Mouse (Mus musculus): Measurements from ENCODE around the gene Cd46. TPM values are rescaled to one million over a fixed set of nuclear protein-coding genes. Genes with fewer than 3 reads are reported as not detected.

The Cd46 gene
- polyA plus RNA-seq, 1 experiment from 2014 or later = 1.3 TPM

GRCm38 (mm10) chr1:195040437-195040836 lies 51.6 kb downstream of the Cd46 start:
- H3K36me3 ChIP-seq = no peaks in the 10 kb centered on the region
- no peak overlapping the region for H3K4me3 ChIP-seq
- no peak overlapping the region for H3K9ac ChIP-seq
- H3K27me3 ChIP-seq = no peaks in the 10 kb centered on the region
- no peak overlapping the region for H3K4me2 ChIP-seq
- no peak overlapping the region for H3K27ac ChIP-seq
- H3K4me1 ChIP-seq = no peaks in the 10 kb centered on the region
- no peak for ATAC-seq (ENCODE audit: borderline replicate concordance, extremely low read depth, low FRiP score, low TSS enrichment)
- H3K9me3 ChIP-seq = no peaks in the 10 kb centered on the region

DNA sequence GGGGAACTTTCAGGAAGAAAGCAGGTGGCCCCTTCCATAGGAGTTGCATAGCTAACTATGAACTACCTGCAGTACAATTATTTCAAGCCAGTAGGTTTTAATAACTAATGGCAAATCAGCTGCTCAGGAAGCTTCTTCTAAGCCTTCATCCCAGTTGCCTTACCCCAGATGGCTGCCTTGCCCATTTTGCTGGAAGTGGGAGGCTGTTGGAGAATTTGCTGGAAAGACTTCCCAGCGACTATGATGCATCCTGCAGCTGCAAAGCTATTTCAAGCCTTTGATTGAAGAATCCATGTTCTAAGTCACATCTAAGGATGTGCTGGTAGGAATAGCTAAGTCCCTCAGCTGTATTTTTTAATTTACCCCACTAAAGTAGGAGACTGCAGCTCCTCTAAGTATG lies 53.7 kb downstream of the Cd46 start:
- 59% methylated on average over 1 of the region's 1 CpGs for WGBS
- H3K27me3 ChIP-seq = no peaks in the 10 kb centered on the region
- H3K9ac ChIP-seq = no peak overlapping the region
- H3K4me1 ChIP-seq = no peaks in the 10 kb centered on the region
- H3K36me3 ChIP-seq = no peaks in the 10 kb centered on the region
- H3K4me2 ChIP-seq = no peak overlapping the region
- H3K9me3 ChIP-seq = no peaks in the 10 kb centered on the region
- no peak for ATAC-seq (ENCODE audit: borderline replicate concordance, extremely low read depth, low FRiP score, low TSS enrichment)
- no peak overlapping the region for H3K27ac ChIP-seq
- H3K4me3 ChIP-seq = no peak overlapping the region

DNA sequence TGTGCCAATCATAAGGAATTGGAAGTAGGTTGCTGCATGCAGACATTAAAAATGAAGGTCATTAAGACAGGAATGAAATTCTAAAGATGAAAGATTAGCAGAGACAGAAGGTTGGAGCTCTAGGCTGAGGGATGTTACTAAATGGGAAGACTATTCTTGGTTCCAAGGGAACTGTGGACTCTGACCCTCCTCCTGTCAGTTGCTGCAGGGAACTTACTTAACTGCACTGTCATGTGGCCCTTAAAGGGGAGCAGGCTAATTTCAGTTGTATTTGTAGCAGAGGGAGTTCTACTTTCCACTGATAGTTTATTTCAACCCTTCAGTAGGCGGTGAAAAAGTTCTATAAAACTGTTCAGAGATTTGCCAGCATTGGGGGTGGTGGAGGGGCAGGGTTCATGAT lies 54.1 kb downstream of the Cd46 start:
- Histone ChIP-seq H3K4me1 (no peaks in the 10 kb centered on the region), H3K27ac (no peak overlapping the region), H3K4me3 (no peak overlapping the region), H3K27me3 (no peaks in the 10 kb centered on the region), H3K4me2 (no peak overlapping the region), H3K9me3 (no peaks in the 10 kb centered on the region), H3K9ac (no peak overlapping the region), H3K36me3 (no peaks in the 10 kb centered on the region)
- ATAC-seq (ENCODE audit: borderline replicate concordance, extremely low read depth, low FRiP score, low TSS enrichment) = no peak
- WGBS = 90% methylated on average over 1 of the region's 1 CpGs

DNA sequence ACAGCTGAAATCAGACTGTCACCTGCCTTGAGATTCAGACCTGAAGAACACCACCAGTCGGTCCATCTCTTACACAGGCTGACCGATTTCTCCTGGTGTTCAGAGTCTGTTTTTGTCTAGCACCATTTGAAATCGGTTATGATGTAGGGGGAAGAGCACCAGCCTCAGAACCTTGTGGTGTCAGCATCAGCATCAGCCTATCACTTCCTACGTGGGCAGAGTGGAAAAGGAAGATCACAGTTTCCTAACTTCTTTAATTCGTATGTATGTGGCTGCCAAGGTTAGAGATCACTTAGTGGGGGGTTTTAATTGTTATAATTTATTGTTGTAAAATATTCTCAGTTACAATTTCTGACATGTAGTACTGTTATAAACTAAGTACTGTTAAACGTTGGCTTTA lies 54.6 kb downstream of the Cd46 start:
- 79% methylated on average over 6 of the region's 6 CpGs for WGBS
- no peak overlapping the region for H3K4me3 ChIP-seq
- no peak for ATAC-seq (ENCODE audit: borderline replicate concordance, extremely low read depth, low FRiP score, low TSS enrichment)
- no peaks in the 10 kb centered on the region for H3K4me1 ChIP-seq
- no peak overlapping the region for H3K9ac ChIP-seq
- no peak overlapping the region for H3K4me2 ChIP-seq
- H3K9me3 ChIP-seq = no peaks in the 10 kb centered on the region
- H3K36me3 ChIP-seq = no peaks in the 10 kb centered on the region
- H3K27ac ChIP-seq = no peak overlapping the region
- no peaks in the 10 kb centered on the region for H3K27me3 ChIP-seq

DNA sequence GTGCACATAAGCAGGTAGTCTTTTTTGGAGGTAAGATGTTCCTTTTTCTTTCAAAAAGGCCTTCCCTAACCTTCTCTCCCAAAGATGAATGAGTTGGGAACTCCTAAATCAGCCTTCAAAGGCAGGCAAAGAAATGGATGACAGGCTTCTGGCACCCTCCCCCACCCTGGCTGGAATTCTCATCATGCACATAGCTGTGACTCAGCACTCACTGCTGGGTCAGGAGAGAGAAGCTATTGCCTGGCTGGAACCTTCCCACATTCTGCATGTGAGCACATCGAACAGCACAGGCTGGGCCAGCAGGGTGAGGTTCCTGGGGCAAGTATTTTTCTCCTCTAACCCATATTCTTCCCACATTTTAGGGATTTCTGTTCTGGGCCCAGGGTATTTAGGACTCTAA lies 58.1 kb downstream of the Cd46 start:
- ATAC-seq (ENCODE audit: borderline replicate concordance, extremely low read depth, low FRiP score, low TSS enrichment) = no peak
- H3K4me1 ChIP-seq = no peaks in the 10 kb centered on the region
- H3K27me3 ChIP-seq = no peaks in the 10 kb centered on the region
- 59% methylated on average over 1 of the region's 1 CpGs for whole genome bisulfite sequencing
- H3K9ac ChIP-seq = no peak overlapping the region
- H3K9me3 ChIP-seq = no peaks in the 10 kb centered on the region
- no peak overlapping the region for H3K27ac ChIP-seq
- H3K4me3 ChIP-seq = no peak overlapping the region
- H3K36me3 ChIP-seq = no peaks in the 10 kb centered on the region
- H3K4me2 ChIP-seq = no peak overlapping the region

GRCm38 (mm10) chr1:195032738-195033137 lies 59.3 kb downstream of the Cd46 start:
- Histone ChIP-seq H3K9ac (no peak overlapping the region), H3K27me3 (no peaks in the 10 kb centered on the region), H3K4me1 (no peaks in the 10 kb centered on the region), H3K4me2 (no peak overlapping the region), H3K4me3 (no peak overlapping the region), H3K27ac (no peak overlapping the region), H3K36me3 (no peaks in the 10 kb centered on the region), H3K9me3 (no peaks in the 10 kb centered on the region)
- ATAC-seq (ENCODE audit: borderline replicate concordance, extremely low read depth, low FRiP score, low TSS enrichment) = no peak
- WGBS = 69% methylated on average over 1 of the region's 1 CpGs

- ATAC-seq (ENCODE audit: borderline replicate concordance, extremely low read depth, low FRiP score, low TSS enrichment) = no peak
- Histone ChIP-seq H3K4me3 (no peak overlapping the region), H3K36me3 (no peaks in the 10 kb centered on the region), H3K4me1 (no peaks in the 10 kb centered on the region), H3K4me2 (no peak overlapping the region), H3K27ac (no peak overlapping the region), H3K9ac (no peak overlapping the region), H3K27me3 (no peaks in the 10 kb centered on the region), H3K9me3 (no peaks in the 10 kb centered on the region)
These were observed 60.3 kb downstream of the Cd46 start for GRCm38 (mm10) chr1:195031786-195032185.

- Histone ChIP-seq H3K27ac (no peak overlapping the region), H3K36me3 (no peaks in the 10 kb centered on the region), H3K27me3 (no peaks in the 10 kb centered on the region), H3K4me3 (no peak overlapping the region), H3K9ac (no peak overlapping the region), H3K4me2 (no peak overlapping the region), H3K9me3 (no peaks in the 10 kb centered on the region), H3K4me1 (no peaks in the 10 kb centered on the region)
- no peak for ATAC-seq (ENCODE audit: borderline replicate concordance, extremely low read depth, low FRiP score, low TSS enrichment)
- WGBS = 44% methylated on average over 1 of the region's 1 CpGs
These were observed 64.5 kb downstream of the Cd46 start for GRCm38 (mm10) chr1:195027507-195027906.

GRCm38 (mm10) chr1:195023848-195024247 lies 68.2 kb downstream of the Cd46 start:
- 82% methylated on average over 1 of the region's 1 CpGs for WGBS
- Histone ChIP-seq H3K4me3 (no peak overlapping the region), H3K9ac (no peak overlapping the region), H3K27ac (no peak overlapping the region), H3K4me1 (no peaks in the 10 kb centered on the region), H3K9me3 (no peaks in the 10 kb centered on the region), H3K27me3 (no peaks in the 10 kb centered on the region), H3K4me2 (no peak overlapping the region), H3K36me3 (no peaks in the 10 kb centered on the region)
- ATAC-seq (ENCODE audit: borderline replicate concordance, extremely low read depth, low FRiP score, low TSS enrichment) = no peak

DNA sequence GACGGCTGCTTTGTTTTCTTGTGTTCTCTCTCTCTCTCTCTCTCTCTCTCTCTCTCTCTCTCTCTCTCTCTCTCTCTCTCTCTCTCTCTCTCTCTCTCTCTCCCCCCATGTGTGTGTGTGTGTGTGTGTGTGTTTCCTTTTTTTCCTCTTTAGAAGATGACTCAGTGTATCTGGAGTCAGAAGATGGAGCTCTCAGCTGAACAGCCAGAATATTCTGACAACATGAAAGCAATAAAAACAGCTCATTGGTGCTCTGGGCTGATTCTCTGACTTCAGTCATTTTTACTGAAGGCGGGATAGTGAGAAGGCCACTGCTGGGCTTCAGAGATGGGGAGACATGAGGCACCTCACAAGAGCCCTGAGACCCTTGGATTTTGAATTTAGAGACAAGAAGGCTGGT lies 70.2 kb downstream of the Cd46 start:
- H3K4me3 ChIP-seq = no peak overlapping the region
- no peaks in the 10 kb centered on the region for H3K36me3 ChIP-seq
- H3K27ac ChIP-seq = no peak overlapping the region
- H3K9ac ChIP-seq = no peak overlapping the region
- no peaks in the 10 kb centered on the region for H3K9me3 ChIP-seq
- peaks cover 4% of the 10 kb centered on the region; the same call in 1 of the 2 replicates for H3K4me1 ChIP-seq
- no peaks in the 10 kb centered on the region for H3K27me3 ChIP-seq
- H3K4me2 ChIP-seq = no peak overlapping the region
- 50% methylated on average over 2 of the region's 2 CpGs for WGBS
- no peak for ATAC-seq (ENCODE audit: borderline replicate concordance, extremely low read depth, low FRiP score, low TSS enrichment)

DNA sequence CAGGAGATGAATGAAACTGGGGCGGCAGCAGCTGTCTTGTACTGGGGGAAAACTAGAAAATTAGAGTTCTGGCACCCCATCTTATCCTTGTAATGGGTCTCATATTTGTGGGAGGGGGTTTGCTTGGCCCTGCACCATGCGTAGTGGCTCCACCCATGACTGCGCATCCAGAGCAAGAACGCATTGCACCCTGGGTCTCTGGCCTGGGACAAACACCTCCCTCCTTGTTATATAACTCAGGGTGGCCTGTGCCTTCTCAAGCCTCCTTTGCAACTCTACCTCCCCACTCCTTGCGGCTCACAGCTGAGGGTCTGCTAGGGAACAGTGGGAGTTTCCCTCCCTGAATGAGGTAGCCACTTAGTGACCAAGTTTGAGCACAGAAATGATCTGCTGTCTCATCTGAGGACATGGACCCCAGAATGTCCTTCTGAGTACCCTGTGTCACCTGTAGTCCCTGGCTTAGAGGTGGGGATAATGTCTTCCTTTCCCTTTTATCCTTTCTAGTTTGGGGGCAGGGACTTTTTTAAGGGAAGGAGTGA lies 72.9 kb downstream of the Cd46 start:
- no peak for ATAC-seq (ENCODE audit: borderline replicate concordance, extremely low read depth, low FRiP score, low TSS enrichment)

DNA sequence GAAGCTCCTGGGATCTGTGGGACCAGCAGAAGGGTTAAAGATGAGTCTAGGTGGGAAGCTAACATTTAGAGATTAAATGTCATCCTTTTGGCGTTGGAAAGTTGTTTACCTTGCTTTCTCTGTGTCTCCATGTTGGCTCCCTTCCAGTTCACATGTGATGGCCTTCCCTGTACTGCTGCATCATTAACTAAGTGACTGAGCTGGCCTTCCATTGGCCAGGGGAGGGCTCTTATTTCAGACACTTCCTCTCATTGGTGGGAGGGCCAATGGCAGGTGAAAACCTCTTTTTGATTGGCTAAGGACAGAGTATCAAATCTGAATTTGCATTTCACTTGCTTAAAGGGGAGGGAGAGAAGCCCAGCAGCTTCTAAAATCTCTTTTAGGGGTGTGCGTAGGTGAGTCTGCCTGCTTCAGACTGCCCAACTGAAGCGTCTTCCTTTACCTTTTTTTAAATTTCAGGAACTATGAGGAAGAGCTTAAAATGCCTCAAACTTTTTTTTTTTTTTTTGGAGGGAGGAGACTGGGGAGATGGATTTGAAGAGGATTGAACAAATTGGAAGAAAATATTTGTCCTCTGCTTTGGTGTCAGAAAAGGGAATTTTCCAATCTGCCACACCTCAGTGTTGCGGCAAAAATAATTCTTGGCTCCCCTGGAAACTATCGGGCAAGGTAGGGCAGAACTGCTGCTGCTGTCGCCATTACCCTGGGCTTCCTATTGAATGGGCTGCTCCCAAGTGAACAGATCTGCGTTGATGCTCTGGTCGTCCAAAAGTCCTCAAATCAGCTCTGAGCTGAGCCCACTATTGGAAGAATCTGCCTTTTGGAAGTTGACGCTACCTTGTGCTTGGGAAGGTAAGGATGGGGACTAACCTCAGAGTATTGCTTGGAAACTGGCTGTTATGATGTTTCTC lies 73.7 kb downstream of the Cd46 start:
- WGBS = 79% methylated on average over 9 of the region's 9 CpGs
- no peaks in the 10 kb centered on the region for H3K9me3 ChIP-seq
- H3K4me2 ChIP-seq = no peak overlapping the region
- no peak for ATAC-seq (ENCODE audit: borderline replicate concordance, extremely low read depth, low FRiP score, low TSS enrichment)
- no peaks in the 10 kb centered on the region for H3K36me3 ChIP-seq
- H3K27me3 ChIP-seq = no peaks in the 10 kb centered on the region
- peaks cover 4% of the 10 kb centered on the region; the same call in 1 of the 2 replicates for H3K4me1 ChIP-seq
- no peak overlapping the region for H3K9ac ChIP-seq
- no peak overlapping the region for H3K27ac ChIP-seq
- H3K4me3 ChIP-seq = no peak overlapping the region

More for the DNA sequence above, 72.9 kb downstream of the Cd46 start:
- no peaks in the 10 kb centered on the region for H3K9me3 ChIP-seq
- peaks cover 4% of the 10 kb centered on the region; the same call in 1 of the 2 replicates for H3K4me1 ChIP-seq
- no peaks in the 10 kb centered on the region for H3K36me3 ChIP-seq
- whole genome bisulfite sequencing = 91% methylated on average over 5 of the region's 5 CpGs
- no peak overlapping the region for H3K9ac ChIP-seq
- no peaks in the 10 kb centered on the region for H3K27me3 ChIP-seq
- no peak overlapping the region for H3K4me2 ChIP-seq
- H3K4me3 ChIP-seq = no peak overlapping the region
- H3K27ac ChIP-seq = no peak overlapping the region
